Mouse (Mus musculus) lung, adult 2 months (tissue): ENCODE measurements around the gene Sgsm3. TPM values are rescaled to one million over a fixed set of nuclear protein-coding genes. Genes with fewer than 3 reads are reported as not detected.

Experiments
- DNase-seq: peaks from one replicate; pipeline ENCODE4 v3.0.0; 2022
- H3K4me1 ChIP-seq: fragments of 200-500 bp; 2 replicates; pipeline ENCODE4 v1.6.1; 2011; ENCODE audit warnings: low read length; ENCODE audit not compliant: control insufficient read depth, insufficient read depth
- H3K4me3 ChIP-seq: fragments of 200-500 bp; replicated peaks from 2 replicates; pipeline ENCODE3; 2011; ENCODE audit warnings: low read depth, mild to moderate bottlenecking, control low read depth, low read length; ENCODE audit errors: extremely low read depth
- CTCF ChIP-seq: fragments of 200-500 bp; IDR thresholded peaks from 2 replicates; pipeline ENCODE4 v1.5.1; 2011; ENCODE audit warnings: mild to moderate bottlenecking, low read length, control low read depth; ENCODE audit not compliant: insufficient read depth
- POLR2A ChIP-seq: fragments of 200-500 bp; IDR thresholded peaks from 2 replicates; pipeline ENCODE4 v1.6.1; 2011; ENCODE audit warnings: low read depth, mild to moderate bottlenecking, control low read depth, low read length, borderline replicate concordance; ENCODE audit errors: extremely low read depth
- WGBS: fragments of 180-500 bp; shearing (Covaris S2); methylation state at CpG from one replicate; pipeline ENCODE4 v1.1.7; 2018; 5-methylcytosine and 5-hydroxymethylcytosine counted together
- polyA plus RNA-seq: library from polyadenylated mRNA; depleted of rRNA; stranded (reverse); fragments of >200 nt; gene quantifications from 2 replicates; pipeline ENCODE4 v1.2.3, GENCODE M21; 2012

Gene Sgsm3
- polyA plus RNA-seq, 1 experiment, result 50.4 TPM

DNA sequence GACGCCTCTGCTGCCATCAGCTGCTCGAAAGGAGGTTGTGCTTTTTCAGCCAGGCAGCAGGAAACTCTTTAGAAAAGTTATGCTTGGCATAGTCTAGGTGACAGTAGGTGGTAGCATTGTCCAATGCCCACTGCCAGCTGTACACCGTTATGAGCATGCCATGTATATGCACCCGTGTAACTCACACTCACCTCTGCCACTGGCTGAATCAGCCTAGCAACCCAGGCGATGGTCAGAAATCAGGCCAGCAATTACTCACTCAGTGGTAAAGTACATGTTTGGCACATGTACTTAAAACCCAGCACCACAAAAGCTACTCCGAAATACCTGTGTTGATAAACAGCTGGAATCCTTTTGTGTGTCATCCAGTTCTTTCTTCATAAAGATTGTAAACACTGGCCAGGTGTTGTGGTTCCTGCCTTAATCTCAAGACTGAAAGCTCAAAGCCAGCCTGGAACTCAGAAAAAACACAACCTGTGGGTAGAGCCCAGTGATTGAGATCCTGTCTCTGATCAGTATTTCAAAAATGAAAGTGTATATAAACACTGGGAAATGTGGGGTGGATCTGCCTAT is 36.0 kb upstream of the Sgsm3 start:
- WGBS, result 77% methylated on average over 6 of the region's 6 CpGs

DNA sequence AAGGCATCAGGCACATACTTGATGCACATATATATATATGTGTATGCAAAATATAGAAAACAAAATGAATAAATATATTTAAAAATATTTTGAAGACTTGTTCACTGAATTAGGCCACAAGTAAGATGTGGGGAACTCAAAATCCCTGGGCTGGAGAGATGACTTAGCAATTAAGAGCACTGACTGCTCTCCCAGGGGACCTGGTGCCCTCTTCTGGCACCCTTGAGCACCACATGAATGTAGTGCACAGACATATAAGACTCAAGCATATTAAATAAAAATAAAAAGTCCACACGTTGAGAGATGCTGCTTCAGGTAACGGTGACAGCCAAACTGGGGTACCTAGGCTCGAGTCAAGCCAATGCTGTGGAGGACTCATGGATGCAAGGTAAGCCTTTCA is 31.7 kb upstream of the Sgsm3 start:
- no peak for DNase-seq

More for the DNA sequence above, 36.0 kb upstream of the Sgsm3 start:
- no peaks in the 10 kb centered on the region for H3K4me1 ChIP-seq
- no peak for DNase-seq
- H3K4me3 ChIP-seq, result no peak overlapping the region
- TF ChIP-seq CTCF (no peak), POLR2A (no peak)

DNA sequence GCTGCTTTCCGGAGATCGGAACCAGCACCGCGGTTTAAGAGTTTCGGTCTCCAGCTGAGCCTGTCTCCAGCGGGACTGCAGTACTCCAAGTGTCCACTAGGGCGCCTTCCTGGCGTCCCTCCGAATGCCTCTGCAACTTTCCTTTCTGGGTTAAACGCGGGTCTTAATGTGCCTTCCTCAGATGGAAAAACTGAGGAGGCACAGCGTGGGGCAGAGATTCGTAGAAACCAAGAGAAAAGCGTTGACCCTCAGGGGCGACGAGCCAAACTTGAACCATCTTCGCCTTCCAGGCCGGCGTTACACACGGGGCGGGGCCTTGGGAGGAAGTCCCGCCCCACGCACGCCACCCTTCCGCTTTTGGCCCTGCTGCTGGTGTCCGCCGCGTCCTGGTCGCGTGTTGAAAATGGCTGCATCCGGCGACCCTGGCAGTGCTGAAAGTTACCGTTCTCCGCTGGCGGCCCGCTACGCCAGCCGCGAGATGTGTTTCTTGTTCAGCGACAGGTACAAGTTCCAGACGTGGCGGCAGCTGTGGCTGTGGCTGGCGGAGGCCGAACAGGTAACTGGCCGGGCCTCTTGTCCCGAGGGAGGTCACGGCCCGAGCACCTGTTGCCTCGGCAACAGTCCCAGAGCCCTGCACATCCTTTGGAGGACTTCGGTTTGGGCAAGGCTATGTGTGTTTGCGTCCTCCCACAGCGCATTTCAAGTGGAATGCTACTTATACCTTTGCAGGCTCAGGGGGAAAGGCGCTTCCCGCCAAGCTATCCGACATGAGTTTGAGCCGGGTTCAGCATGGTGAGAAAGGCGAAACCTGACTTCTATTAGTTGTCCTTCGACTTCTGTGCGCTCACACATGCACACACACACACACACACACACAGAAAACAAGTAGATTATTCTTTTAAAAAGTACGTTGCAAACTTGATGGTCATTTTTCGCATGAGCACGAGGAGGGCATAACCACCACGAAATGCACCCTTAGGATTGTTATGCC is 29.1 kb upstream of the Sgsm3 start, which contains the start of gene Adsl:
Adsl (plus strand) TSS at position 346 of the 991 bp plus-strand sequence.
- DNase-seq, result peak; percentile 86
- Histone ChIP-seq H3K4me3 (peak within 1 kb of the TSS; percentile 77), H3K4me1 (peaks cover 7% of the 10 kb centered on the region)
- WGBS, result under 1% methylated on average over 63 of the region's 63 CpGs
- peak; percentile 96 for TF ChIP-seq CTCF
- peak; percentile 70; the same call in 1 of the 2 replicates for TF ChIP-seq POLR2A

More for the DNA sequence above, 31.7 kb upstream of the Sgsm3 start:
- TF ChIP-seq POLR2A, result no peak
- peak; percentile 71 for TF ChIP-seq CTCF
- 46% methylated on average over 3 of the region's 3 CpGs for WGBS
- peaks cover 7% of the 10 kb centered on the region for H3K4me1 ChIP-seq
- no peak overlapping the region for H3K4me3 ChIP-seq

DNA sequence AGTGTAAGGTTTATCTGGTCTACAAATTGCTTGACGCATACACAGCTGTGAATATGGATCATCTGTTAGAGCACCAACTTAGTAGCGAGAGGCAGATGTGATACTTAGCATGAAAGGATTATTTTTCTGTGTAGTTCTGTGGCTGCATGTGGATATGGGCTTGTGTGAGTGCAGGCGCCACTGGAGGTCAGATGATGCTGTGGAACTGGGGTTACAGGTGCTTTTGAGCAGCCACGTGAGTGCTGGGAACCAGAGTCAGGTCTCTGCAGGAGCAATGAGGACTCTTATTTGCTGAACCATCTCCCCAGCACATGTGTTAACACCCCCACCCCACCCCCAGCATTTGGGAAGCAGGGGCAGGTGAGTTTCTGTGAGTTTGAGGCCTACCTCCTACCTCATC is 28.1 kb upstream of the Sgsm3 start:
- Histone ChIP-seq H3K4me3 (peak overlapping the region; percentile 21), H3K4me1 (peaks cover 7% of the 10 kb centered on the region)
- 43% methylated on average over 4 of the region's 4 CpGs for WGBS
- no peak for DNase-seq
- no peak for TF ChIP-seq POLR2A
- no peak for TF ChIP-seq CTCF

DNA sequence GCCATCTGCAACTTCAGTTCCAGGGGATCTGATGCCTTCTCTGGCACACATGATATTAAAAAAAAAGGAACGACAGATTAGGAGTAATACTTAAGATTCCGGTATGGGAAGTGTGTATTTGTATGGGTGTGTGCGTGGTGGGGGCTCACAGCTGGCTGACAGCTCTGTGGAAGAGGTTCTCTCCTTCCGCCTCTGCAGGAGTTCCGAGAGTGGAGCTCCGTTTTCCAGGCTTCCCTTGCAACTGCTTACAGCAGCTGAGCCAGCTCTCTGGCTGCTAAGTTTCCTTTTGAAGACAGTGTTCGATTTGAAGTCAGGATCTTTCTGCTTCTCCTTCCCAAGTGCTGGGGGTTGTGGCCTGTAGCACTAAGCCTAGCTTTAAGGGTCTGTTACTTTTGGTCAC is 27.5 kb upstream of the Sgsm3 start:
- no peak for DNase-seq
- WGBS, result 69% methylated on average over 7 of the region's 7 CpGs
- Histone ChIP-seq H3K4me3 (no peak overlapping the region), H3K4me1 (peaks cover 7% of the 10 kb centered on the region)
- TF ChIP-seq POLR2A (no peak), CTCF (no peak)

DNA sequence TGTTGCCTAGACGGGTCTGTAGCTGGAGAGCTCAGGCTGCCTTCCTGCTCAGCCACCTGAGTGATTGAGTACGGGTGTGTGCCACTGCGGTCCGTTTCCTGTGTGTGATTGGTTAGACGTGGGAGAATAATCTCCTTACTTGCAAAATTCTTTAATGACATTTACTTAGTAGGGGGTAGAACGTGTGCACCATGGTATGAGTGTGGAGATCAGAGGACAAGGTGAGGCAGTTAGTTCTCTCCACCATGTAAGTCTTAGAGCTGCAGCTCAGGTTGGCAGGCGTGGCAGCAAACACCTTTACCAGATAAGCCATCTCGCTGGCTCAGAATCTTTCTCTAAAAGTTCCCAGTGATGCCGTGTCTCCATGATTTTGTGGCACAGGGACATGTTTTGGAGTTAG is 23.6 kb upstream of the Sgsm3 start:
- DNase-seq, result no peak
- no peak overlapping the region for H3K4me3 ChIP-seq
- peaks cover 6% of the 10 kb centered on the region for H3K4me1 ChIP-seq
- no peak for TF ChIP-seq CTCF
- no peak for TF ChIP-seq POLR2A
- WGBS, result 81% methylated on average over 9 of the region's 9 CpGs

DNA sequence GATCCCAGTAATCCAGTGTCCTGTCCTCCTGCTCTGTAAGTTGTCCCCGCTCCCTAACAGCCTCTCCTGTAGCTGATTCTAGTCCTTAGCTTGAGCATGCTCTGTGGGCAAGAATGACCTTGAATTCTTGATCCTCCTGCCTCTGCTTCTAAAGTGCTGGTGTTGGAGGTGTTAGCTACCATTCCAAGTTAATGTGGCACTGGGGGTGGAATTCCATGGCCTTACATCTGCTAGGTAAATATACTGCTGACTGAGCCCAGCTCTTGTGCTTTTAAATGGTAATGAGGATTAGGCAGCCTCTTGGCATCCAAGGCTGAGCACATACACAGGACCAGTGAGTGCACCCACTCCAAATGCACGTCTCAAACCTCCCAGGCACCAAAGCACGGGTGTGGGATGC is 22.7 kb upstream of the Sgsm3 start:
- Histone ChIP-seq H3K4me3 (no peak overlapping the region), H3K4me1 (no peaks in the 10 kb centered on the region)
- no peak for DNase-seq
- 85% methylated on average over 3 of the region's 3 CpGs for WGBS
- TF ChIP-seq POLR2A (no peak), CTCF (no peak)

DNA sequence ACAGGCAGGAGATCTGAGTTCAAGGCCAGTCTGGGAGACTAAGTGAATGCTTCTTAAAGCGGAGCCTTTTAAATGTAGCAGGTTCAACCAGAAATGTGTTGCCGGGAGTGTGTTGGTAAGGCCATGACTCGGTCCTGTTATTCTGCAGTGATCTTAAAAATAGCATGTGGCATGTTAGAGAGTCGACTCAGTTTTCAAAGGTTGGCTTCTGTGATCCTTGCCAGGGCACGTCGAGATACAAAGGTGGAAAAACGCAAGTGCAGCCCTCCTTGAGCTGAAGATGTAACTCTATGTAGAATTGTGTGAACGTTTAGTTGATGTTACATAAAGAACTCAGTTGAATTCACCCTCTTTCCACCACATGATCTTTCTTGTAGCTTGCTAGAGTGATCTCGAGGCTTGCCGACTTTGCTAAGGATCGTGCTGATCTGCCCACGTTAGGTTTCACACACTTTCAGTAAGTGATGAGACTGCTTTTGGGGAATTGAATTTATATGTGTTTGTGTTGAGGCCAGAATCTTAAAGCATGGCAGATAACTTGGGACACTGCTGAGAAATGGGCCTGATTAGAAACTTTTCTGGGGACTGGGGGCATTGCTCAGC is 21.6 kb upstream of the Sgsm3 start:
- TF ChIP-seq POLR2A (no peak), CTCF (no peak)
- no peak for DNase-seq
- whole genome bisulfite sequencing, result 93% methylated on average over 12 of the region's 12 CpGs

DNA sequence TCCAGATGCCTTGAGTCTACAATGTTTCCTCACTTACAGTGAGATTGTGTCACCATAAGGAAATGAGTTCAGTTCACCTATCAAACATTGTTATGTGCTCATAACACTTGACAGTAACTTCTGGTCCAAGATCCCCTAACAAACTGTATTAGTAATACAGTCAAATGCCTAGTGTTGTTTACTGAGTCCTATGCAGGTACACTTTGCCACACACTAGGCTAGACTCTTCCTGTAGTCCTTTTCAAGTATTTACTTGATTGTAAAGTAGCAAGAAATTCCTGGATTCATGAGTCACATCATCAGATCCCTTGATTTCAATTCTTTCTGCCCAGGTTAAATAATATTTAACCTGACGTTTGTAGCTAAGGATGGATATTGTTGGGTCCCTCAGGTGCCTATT is 8.2 kb upstream of the Sgsm3 start:
- WGBS, result 77% methylated on average over 1 of the region's 1 CpGs
- DNase-seq, result no peak
- Histone ChIP-seq H3K4me1 (no peaks in the 10 kb centered on the region), H3K4me3 (no peak overlapping the region)
- no peak for TF ChIP-seq POLR2A
- TF ChIP-seq CTCF, result no peak

More for the DNA sequence above, 21.6 kb upstream of the Sgsm3 start:
- Histone ChIP-seq H3K4me1 (no peaks in the 10 kb centered on the region), H3K4me3 (no peak overlapping the region)
